Mouse (Mus musculus) retina, adult 2 months (tissue): ENCODE data around the gene Bcas3.

ENCODE experiments used
- DNase-seq: peaks from one replicate; pipeline ENCODE4 v3.0.0-alpha.2; 2012; ENCODE audit warnings: low read depth, low spot score

Bcas3 gene

GRCm38 (mm10) chr11:85529531-85530285 is 176.7 kb downstream of the Bcas3 start:
- DNase-seq, result no peak

DNA sequence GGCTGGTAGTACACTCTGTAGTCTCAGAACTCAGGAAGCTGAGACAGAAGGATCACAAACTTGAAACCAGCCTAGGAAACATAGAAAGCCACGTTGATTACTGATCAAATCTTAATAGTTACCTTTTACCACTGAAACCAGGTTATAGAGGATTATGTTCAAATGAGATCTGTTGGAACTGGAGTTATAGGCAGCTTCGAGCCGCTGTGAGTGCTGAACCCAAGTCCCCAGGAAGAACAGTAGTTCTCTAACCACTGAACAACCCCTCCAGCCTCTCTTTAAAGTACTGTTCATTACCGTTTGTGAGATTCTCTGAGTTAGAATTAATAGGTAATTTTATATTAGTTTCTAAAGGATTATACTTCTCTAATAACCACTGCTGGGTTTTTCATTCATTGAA is 188.0 kb downstream of the Bcas3 start:
- no peak for DNase-seq

DNA sequence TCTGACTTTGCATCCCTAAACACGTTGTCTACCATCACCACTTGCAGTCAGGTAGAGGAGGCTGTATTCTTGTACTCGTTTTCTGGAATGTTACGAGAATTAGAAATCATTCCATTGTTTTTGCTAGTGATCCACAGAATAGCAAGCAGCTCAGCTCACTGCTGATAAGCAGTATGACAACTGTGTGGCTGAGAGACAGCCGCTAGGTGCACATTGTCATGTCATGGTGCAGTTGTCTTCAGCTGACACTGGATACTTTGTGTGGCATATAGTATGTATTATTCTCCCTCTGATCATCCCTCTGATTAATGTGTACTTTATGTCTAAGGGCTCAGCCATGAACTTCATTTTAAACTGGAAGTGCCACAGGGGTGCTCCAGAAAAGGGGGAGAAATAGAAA is 190.3 kb downstream of the Bcas3 start:
- DNase-seq, result no peak

DNA sequence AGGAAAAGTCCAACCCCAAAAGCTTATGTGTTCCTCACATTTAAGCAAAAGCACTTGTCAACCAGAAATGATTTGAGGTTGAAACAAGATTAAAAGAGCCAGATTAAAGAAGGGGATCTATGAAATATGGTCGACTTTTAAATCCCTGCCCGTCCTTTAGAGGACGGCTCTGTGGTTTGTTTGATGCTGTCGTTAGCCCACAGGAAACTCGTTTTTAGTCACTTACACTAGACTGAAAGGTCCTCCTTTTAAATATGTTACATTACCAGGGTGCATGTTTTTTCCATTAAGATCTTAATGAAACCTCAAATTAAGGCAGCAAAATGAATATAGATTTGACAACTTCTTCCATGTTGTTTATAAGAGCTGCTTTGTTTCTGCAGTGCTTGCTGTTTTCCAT is 192.6 kb downstream of the Bcas3 start:
- no peak for DNase-seq

DNA sequence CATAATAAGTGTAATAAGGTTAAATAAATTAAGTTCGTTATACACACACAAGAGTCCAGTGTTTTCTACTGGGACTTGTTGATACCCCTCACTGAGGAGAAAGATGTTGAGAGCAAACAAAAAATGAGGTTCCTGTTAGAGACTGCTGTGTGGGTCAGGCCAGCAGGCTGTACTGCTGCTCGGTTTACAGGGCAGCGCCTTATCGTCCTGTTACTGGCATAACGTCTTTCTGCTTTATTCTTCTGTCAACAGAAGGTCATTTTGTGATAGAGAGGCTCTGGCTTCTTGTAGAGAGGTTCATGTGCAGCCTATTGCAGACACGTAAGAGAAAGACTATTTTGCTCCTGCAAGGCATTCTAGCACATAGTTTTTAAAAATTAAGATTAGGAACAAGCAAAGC is 195.0 kb downstream of the Bcas3 start:
- DNase-seq, result no peak

DNA sequence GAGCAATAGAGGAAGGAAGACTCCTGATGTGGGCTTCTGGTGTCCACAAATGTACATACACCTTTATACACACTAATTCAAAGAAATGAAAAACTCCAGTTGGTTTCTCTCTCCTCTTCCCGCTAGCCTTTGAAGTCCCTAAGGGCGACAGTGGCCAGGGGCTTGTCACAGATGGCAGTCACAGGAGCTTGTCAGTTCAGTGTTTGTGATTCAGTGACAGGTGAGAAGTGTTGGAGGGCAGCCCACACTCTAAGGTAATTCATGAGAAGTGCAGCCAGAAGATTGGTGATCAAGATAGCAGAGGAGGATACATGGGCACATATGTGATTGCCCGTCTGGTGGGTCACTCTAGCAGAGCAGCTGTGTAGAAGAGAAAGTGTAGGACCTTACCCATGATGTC is 196.7 kb downstream of the Bcas3 start:
- no peak for DNase-seq

- DNase-seq, result no peak
Observed at GRCm38 (mm10) chr11:85555066-85555465, 202.1 kb downstream of the Bcas3 start.

GRCm38 (mm10) chr11:85555721-85556120 is 202.8 kb downstream of the Bcas3 start:
- DNase-seq, result no peak

DNA sequence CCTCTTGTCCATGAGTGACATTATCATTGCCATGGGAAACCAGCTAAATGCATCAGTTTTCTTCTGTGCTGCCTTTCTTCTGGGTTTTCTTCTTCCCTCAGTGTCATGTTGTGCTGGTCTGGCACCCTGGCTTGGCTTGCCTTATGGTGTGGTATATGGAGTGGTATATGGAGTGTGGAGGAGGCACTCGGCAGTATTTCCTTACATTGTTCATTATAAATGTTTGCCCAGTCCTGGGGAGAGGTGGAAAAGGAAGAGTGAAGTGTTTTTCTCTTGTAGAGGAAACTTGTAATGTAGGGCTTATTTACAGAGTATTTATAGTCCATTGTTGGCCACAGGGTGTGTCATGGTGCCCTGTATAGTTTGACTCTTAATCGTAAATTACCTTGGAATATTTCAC is 212.1 kb downstream of the Bcas3 start:
- no peak for DNase-seq

DNA sequence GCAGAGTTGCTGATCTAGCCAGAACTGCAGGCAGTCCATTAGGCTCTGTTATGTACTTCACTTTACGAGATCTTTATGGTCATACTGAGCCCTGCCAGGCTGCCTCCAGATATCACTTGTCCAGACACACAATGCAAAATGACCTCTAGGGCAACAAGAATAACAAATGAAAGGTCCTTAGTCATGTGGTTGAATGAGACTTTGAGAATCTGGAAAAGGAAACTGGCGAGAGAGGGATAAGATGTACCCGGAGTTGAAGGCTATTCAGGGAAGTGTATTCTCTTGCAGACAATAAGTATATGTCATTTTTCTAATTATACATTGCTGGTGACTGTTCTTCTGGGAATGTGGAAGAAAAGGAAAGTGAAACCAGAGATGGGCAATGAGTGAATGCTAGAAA is 218.1 kb downstream of the Bcas3 start:
- DNase-seq, result no peak

DNA sequence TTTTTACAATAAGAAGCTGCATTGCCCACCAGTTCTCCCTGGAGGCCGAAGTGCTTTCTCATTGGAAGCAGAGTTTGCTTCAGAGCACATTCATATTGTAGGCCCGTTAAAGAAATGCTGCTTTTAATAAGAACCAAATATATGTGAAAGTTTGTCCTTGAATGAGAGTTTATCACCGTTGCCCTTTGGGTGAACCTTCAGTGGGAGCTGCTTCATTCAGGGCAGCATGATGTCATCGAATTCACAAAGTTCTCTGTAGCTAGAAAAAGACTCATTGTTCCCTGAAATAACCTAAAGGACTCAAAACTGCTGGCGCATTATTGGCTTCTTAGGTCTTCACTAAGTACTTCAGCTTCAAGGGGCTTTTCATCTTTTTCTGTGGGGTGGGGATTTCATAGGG is 219.0 kb downstream of the Bcas3 start:
- no peak for DNase-seq

DNA sequence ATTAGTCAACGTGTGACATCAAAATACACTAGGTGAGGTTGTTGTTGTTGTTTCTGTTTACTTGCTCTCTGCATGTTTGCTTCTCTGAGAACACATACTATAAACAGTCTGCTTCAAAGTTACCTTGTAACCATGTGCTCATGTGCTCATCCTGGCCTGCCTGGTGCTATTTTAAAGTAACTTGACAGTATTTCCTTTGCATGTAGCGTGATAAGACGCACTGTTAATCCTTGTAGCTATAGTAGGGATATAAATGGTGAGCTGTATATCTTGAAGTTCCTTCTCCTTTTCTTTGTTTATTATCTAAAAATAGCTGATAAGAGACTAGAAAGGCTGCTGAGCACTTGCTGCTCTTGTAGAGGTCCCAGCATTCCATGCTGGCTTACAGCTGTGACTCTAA is 219.6 kb downstream of the Bcas3 start:
- DNase-seq, result no peak

DNA sequence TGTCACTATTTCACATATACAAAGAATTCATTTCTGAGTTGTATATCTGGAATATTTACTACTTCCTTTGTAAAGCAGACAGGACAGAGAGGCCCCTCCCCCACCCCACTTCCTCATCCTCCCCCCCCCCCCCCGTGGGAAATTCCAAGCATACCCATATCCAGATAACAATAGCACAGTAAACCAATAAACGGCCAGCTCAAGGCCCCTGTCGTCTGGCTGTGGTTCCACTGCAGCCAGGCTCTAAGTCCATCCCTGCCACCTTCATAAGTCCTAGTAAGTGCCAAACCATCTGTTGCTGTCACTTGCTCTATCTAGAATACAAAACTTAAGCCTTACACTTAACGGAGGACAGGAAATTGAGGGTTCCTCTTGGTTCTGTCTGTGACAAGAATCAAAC is 221.5 kb downstream of the Bcas3 start:
- DNase-seq, result no peak

- no peak for DNase-seq
Observed at GRCm38 (mm10) chr11:85577816-85578645, 225.1 kb downstream of the Bcas3 start.

DNA sequence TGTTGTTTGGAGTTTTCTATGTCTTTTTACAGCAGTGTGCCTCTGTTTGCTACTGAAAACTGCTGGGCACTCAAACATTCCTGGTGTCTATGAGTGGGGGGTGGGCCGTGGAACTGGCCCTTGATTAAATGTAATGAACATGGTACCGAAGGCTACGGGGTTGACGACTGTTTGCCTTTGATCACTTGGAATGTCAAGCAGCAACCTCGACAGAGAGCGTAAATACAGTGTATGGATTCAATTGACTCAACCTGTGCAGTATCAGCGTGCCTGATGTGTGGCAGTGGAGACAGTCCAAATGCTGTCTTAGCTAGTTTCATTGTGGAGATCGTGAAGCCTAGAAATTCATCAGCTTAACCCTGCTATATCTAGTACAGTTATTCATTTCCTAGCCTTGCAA is 231.1 kb downstream of the Bcas3 start:
- no peak for DNase-seq

DNA sequence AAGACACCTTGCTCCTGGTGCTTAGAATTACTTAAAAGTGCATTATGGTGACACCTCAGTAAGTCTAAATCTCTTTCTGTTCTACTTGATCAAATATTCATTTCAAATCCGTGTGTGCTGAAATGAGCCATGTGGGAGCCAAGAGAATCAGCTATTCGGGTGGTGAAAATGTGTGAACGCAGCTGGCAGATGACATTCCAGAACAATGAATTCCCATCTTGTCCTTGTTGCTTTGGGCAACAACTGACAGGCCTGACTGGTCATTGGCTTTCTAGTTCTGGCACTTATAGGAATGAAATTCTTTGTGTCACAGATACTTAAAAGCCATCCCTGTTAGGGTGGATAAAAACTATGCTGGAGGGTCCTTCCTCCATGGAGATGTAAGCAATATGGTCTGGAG is 240.7 kb downstream of the Bcas3 start:
- DNase-seq, result no peak

DNA sequence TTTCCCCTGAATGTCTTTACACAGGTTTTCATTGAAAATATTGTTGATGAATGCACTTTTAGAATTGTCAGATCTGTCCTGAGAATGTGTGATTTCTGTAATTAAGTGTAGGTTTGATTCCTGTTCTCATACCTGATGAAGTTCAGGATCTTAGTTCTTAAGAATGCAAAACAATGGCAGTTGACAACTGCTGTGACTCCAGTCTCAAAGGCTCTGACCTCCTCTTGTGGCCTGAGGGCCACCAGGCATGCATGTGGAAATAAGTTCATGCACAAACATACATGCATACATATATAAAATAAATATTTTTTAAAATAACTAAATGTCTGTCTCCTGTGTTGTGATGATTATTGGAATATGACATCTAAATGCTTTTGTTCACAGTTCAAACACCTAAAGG is 246.3 kb downstream of the Bcas3 start:
- no peak for DNase-seq

- DNase-seq, result no peak
Observed at GRCm38 (mm10) chr11:85603546-85604322, 250.8 kb downstream of the Bcas3 start.

DNA sequence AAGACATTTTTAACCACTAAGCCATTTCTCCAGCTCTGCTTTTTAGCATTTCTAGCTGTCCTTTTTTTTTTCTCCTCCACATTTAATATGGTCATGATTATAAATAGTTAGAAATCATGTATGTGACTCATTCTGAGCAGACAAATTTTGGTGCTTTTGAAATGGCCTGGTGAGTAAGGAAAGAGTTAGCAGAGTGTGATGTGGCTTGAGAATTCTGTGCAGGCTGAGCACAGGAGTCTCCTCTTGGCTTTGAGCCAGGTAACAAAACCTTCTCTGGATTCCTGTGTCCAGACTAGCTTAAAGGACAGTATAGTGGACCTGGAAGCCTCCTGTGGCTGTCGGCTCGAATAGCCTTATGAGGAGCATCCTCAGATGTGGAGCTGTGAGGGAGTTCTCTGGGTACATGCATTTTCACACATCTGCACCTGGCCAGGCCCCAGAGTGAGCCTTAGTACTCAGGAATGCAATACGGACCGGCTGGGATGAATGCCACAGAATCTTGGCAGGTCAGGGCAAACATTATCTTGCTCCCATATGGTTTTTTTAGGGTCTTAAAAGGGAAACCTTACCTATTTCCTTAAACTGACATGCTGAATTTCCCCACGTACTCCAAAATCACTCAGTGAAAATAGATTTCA is 256.5 kb downstream of the Bcas3 start:
- no peak for DNase-seq

DNA sequence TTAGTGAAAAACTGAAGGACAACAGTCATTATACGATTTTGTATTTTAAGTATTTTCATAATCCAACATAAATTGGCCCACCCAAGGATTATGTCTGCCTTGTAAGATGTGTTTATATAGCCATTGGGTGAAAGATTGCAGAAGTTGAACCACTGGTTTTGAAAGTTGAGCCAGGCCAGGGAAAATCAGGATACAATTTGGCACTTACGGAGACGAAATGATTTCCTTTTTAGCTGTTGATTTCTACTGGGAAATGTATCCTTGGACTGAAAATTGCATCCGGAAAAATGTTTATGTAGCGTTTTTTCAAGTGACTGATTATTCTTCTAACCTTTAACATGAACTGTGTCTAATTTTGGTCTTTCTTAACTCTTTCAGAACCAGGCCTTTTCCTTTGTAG is 260.1 kb downstream of the Bcas3 start:
- DNase-seq, result no peak

DNA sequence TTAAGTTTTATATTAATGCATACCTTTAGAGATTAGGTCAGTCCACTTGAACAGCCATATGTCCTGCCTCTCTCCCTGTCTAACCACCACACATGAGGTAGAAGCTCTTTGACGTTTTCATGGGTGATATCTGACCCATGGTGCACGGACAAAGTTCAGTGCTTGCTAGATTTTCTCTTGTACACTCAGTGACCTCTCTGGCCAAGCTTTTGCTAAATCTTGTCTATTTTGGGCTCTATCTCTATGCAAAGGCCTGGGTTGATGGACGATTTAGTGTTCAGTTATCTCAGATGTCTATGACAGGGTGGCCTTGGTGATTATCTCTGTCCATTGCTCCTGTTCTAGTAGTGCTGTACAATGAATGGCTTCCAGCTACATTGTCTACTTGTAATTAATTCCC is 260.6 kb downstream of the Bcas3 start:
- DNase-seq, result no peak

GRCm38 (mm10) chr11:85614431-85614830 is 261.5 kb downstream of the Bcas3 start:
- no peak for DNase-seq
